ENCODE assay signal across 21 mouse cellular contexts in the genomic region with DNA sequence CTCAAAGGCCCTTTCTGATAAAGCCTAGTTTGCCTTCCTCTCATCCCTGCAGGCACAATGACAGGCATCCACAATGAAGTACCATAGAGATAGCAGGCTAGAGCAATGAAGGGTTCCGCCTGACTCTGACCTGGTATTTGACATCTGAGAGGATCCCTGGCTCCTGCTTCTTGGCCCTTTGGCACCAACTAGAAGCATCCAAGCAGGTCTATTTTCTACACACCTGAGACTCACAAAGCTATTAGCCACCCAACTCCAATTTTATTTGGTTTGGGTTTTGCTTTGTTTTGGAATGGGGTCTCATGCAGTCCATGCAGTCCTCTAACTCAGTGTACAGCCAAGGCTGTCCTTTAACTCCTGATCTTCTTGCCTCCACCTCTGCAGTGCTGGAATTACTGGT. TPM values are rescaled to one million over a fixed set of nuclear protein-coding genes. Genes with fewer than 3 reads are reported as not detected.
DNase-seq lines count a peak whose midpoint lies in the region; ATAC-seq and TF ChIP-seq lines count a peak whose summit lies in the region.
"Had no signal": no experiment of that assay in that cellular context is flagged by ENCODE, and none has a peak within 500 bp of the region (broad histone marks: within the 10 kb centered on the region; RNA-seq: fewer than 3 reads in every experiment).

No protein-coding gene starts in this region.

- ATAC-seq in midbrain, embryonic 11.5 days (ENCODE audit: low FRiP score): no peak
- no peak for ATAC-seq in midbrain, embryonic 14.5 days (ENCODE audit: low FRiP score, low TSS enrichment)
- ATAC-seq in stomach, postnatal 0 days (ENCODE audit: low FRiP score, low TSS enrichment): no peak
- ATAC-seq: activated CD4-positive, CD25-positive, alpha-beta regulatory T cell, adult 4 months; CD4-positive, CD25-positive, alpha-beta regulatory T cell, adult 4 months; Patski had no signal

- intact Hi-C loops in heart, postnatal 25 days (cut with DNase I): no loop called here

- no peak overlapping the region for H3K4me3 ChIP-seq in midbrain, embryonic 11.5 days (ENCODE audit: low read depth, low read length)
- H3K4me3 ChIP-seq in midbrain, embryonic 14.5 days (replicated peaks; ENCODE audit: low read depth, low read length): no peak overlapping the region
- H3K4me3 ChIP-seq in stomach, postnatal 0 days (ENCODE audit: low read depth, low read length): no peak overlapping the region

- DNase-seq in heart, adult 11 months: peak; percentile 53
- DNase-seq in heart, postnatal 25 days (ENCODE audit: low spot score): no peak
- DNase-seq in midbrain, embryonic 11.5 days (ENCODE audit: low spot score, missing footprints): peak; percentile 59
- DNase-seq in midbrain, embryonic 14.5 days: no peak
- DNase-seq in stomach, postnatal 0 days (ENCODE audit: low spot score): peak; percentile 1
- no peak for DNase-seq in cerebellum, adult 9-10 months
- DNase-seq: adrenal gland, adult 2 months; adrenal gland, adult 8-10 months; adrenal gland, postnatal 10 days; adrenal gland, postnatal 14 days; adrenal gland, postnatal 25 days; adrenal gland, postnatal 36 days; B cell, adult 2 months; cerebellum, adult 11 months; cerebellum, adult 11-12 months; cerebellum, adult 18-20 months had no signal

- whole genome bisulfite sequencing in midbrain, embryonic 11.5 days: 91% methylated on average over 1 of the region's 1 CpGs
- 82% methylated on average over 1 of the region's 1 CpGs for WGBS in midbrain, embryonic 14.5 days
- 100% methylated on average over 1 of the region's 1 CpGs for WGBS in stomach, postnatal 0 days

- no peak for TF ChIP-seq CTCF in stomach, postnatal 0 days (IDR thresholded peaks at IDR 0.05; ENCODE audit: low read depth)

- no peak for TF ChIP-seq EP300 in stomach, postnatal 0 days (optimal IDR thresholded peaks at IDR 0.05)

- no peaks in the 10 kb centered on the region for H3K9me3 ChIP-seq in midbrain, embryonic 11.5 days (ENCODE audit: control insufficient read depth, low read length)
- H3K9me3 ChIP-seq in midbrain, embryonic 14.5 days (ENCODE audit: control insufficient read depth, low read length): 0 out of 2 replicates have a peak, but pooled peaks cover 3% of the 10 kb centered on the region
- H3K9me3 ChIP-seq in stomach, postnatal 0 days (ENCODE audit: control insufficient read depth, low read length): no peaks in the 10 kb centered on the region
- H3K9me3 ChIP-seq: G1E had no signal

- no peaks in the 10 kb centered on the region for H3K36me3 ChIP-seq in midbrain, embryonic 11.5 days (ENCODE audit: control insufficient read depth, insufficient read depth, low read length)
- H3K36me3 ChIP-seq in midbrain, embryonic 14.5 days (ENCODE audit: control insufficient read depth, insufficient read depth, low read length): no peaks in the 10 kb centered on the region
- H3K36me3 ChIP-seq in stomach, postnatal 0 days (ENCODE audit: control insufficient read depth, insufficient read depth, low read length): no peaks in the 10 kb centered on the region
- H3K36me3 ChIP-seq: G1E had no signal

- no peak overlapping the region for H3K9ac ChIP-seq in midbrain, embryonic 11.5 days (ENCODE audit: low read length)
- H3K9ac ChIP-seq in midbrain, embryonic 14.5 days (replicated peaks; ENCODE audit: low read length): no peak overlapping the region
- H3K9ac ChIP-seq in stomach, postnatal 0 days (ENCODE audit: low read length): no peak overlapping the region

- H3K4me2 ChIP-seq in midbrain, embryonic 11.5 days: no peak overlapping the region
- H3K4me2 ChIP-seq in midbrain, embryonic 14.5 days (ENCODE audit: low read length): no peak overlapping the region
- H3K4me2 ChIP-seq in stomach, postnatal 0 days (replicated peaks; ENCODE audit: low read depth): no peak overlapping the region

- no peak overlapping the region for H3K27ac ChIP-seq in midbrain, embryonic 11.5 days (ENCODE audit: low read depth, low read length)
- no peak overlapping the region for H3K27ac ChIP-seq in midbrain, embryonic 14.5 days (replicated peaks; ENCODE audit: low read depth, low read length)
- no peak overlapping the region for H3K27ac ChIP-seq in stomach, postnatal 0 days (replicated peaks)

- no peaks in the 10 kb centered on the region for H3K27me3 ChIP-seq in midbrain, embryonic 11.5 days (ENCODE audit: control insufficient read depth, insufficient read depth, low read length)
- H3K27me3 ChIP-seq in midbrain, embryonic 14.5 days (ENCODE audit: control insufficient read depth, insufficient read depth, low read length): no peaks in the 10 kb centered on the region
- H3K27me3 ChIP-seq in stomach, postnatal 0 days (ENCODE audit: control insufficient read depth, insufficient read depth, low read length): no peaks in the 10 kb centered on the region
- H3K27me3 ChIP-seq: CH12.LX, Patski had no signal

- H3K4me1 ChIP-seq in midbrain, embryonic 11.5 days (ENCODE audit: control insufficient read depth, insufficient read depth, low read length): no peaks in the 10 kb centered on the region
- H3K4me1 ChIP-seq in midbrain, embryonic 14.5 days (ENCODE audit: control insufficient read depth, insufficient read depth, low read length): no peaks in the 10 kb centered on the region
- H3K4me1 ChIP-seq in stomach, postnatal 0 days (replicated peaks; ENCODE audit: control insufficient read depth, insufficient read depth): no peaks in the 10 kb centered on the region

RNA-seq across cellular contexts. Expression of gene Ptprj, which starts 7.7 kb away (rescaled TPM):
- 1 to 10 TPM; 7.2 to 7.6 TPM for total RNA-seq in heart, postnatal 25 days (2021)
- polyA plus RNA-seq in midbrain, embryonic 11.5 days (2014; fragmentation: Nextera tagmentation; extraction: Ambion mirVana): 2.9 and 3.1 TPM in 2 replicates
- 7.1 and 7.2 TPM in 2 replicates for polyA plus RNA-seq in midbrain, embryonic 14.5 days (2014; fragmentation: Nextera tagmentation; extraction: Ambion mirVana)
- 2.1 and 2.2 TPM in 2 replicates for polyA plus RNA-seq in stomach, postnatal 0 days (2015; fragmentation: Nextera tagmentation; extraction: Ambion mirVana)

Comparison
In these comparisons a context has a peak if more than half of its experiments do, and no peak if none do; other contexts are left out.
1. DNase-seq: peak in heart, adult 11 months (single experiment), midbrain, embryonic 11.5 days (single experiment) and stomach, postnatal 0 days (single experiment); none in heart, postnatal 25 days (single experiment), midbrain, embryonic 14.5 days (single experiment) and cerebellum, adult 9-10 months (single experiment).